Mouse (Mus musculus) liver, embryonic 13.5 days (tissue): ENCODE measurements around the gene Rasgrf1. TPM values are rescaled to one million over a fixed set of nuclear protein-coding genes. Genes with fewer than 3 reads are reported as not detected.

Experiments
- ATAC-seq: fragments of 200-750 bp; cut with Nextera tagmentation; 2 replicates; pipeline ENCODE4 v1.8.0; 2017; ENCODE audit warnings: low read depth, mild to moderate bottlenecking, moderate number of reproducible peaks, moderate library complexity
- DNase-seq: peaks from one replicate; pipeline ENCODE4 v3.0.0; 2022
- H3K27ac ChIP-seq: fragments of 300-500 bp; sonication (generic); 2 replicates; pipeline ENCODE4 v1.5.1; 2015; ENCODE audit warnings: moderate library complexity, mild to moderate bottlenecking, inconsistent platforms
- H3K27me3 ChIP-seq: fragments of 300-500 bp; sonication (generic); 2 replicates; pipeline ENCODE4 v1.6.1; 2015; ENCODE audit warnings: mild to moderate bottlenecking, inconsistent platforms
- H3K36me3 ChIP-seq: fragments of 300-500 bp; sonication (generic); 2 replicates; pipeline ENCODE4 v1.6.1; 2015; ENCODE audit warnings: mild to moderate bottlenecking, inconsistent platforms
- H3K4me1 ChIP-seq: fragments of 300-500 bp; sonication (generic); replicated peaks from 2 replicates; pipeline ENCODE4 v1.6.1; 2015; ENCODE audit warnings: inconsistent platforms
- H3K4me2 ChIP-seq: fragments of 300-500 bp; sonication (generic); 2 replicates; pipeline ENCODE4 v1.6.1; 2015; ENCODE audit warnings: inconsistent platforms, mild to moderate bottlenecking, moderate library complexity
- H3K4me3 ChIP-seq: fragments of 300-500 bp; sonication (generic); replicated peaks from 2 replicates; pipeline ENCODE4 v1.5.1; 2015; ENCODE audit warnings: mild to moderate bottlenecking, inconsistent platforms
- H3K9ac ChIP-seq: fragments of 300-500 bp; sonication (generic); 2 replicates; pipeline ENCODE4 v1.6.1; 2015; ENCODE audit warnings: mild to moderate bottlenecking, inconsistent platforms
- H3K9me3 ChIP-seq: fragments of 300-500 bp; sonication (generic); replicated peaks from 2 replicates; pipeline ENCODE4 v1.6.1; 2016; ENCODE audit warnings: inconsistent platforms
- WGBS: fragments of 180-500 bp; shearing (Covaris S2); methylation state at CpG from one replicate; pipeline ENCODE4 v1.1.7; 2015; ENCODE audit not compliant: insufficient replicate concordance; 5-methylcytosine and 5-hydroxymethylcytosine counted together
- polyA plus RNA-seq: library from polyadenylated mRNA; unstranded; fragments of >200 nt; fragmentation: Nextera tagmentation; extraction: Ambion mirVana; gene quantifications from 2 replicates; pipeline ENCODE4 v1.2.1, GENCODE M21; 2015

Rasgrf1 gene
- polyA plus RNA-seq, 1 experiment from 2014 or later = not detected

GRCm38 (mm10) chr9:89879574-89879973 lies 30.1 kb upstream of the Rasgrf1 start:
- DNase-seq (no peak), ATAC-seq (no peak)
- no peak overlapping the region for H3K9ac ChIP-seq
- H3K27me3 ChIP-seq = peaks cover 58% of the 10 kb centered on the region
- no peaks in the 10 kb centered on the region for H3K36me3 ChIP-seq
- WGBS = 63% methylated on average over 31 of the region's 31 CpGs
- no peak overlapping the region for H3K4me3 ChIP-seq
- no peak overlapping the region for H3K27ac ChIP-seq
- H3K9me3 ChIP-seq = peaks cover 5% of the 10 kb centered on the region; the same call in 1 of the 2 replicates
- H3K4me1 ChIP-seq = no peaks in the 10 kb centered on the region
- no peak overlapping the region for H3K4me2 ChIP-seq

- Histone ChIP-seq H3K4me2 (no peak overlapping the region), H3K4me1 (no peaks in the 10 kb centered on the region), H3K9ac (no peak overlapping the region), H3K4me3 (no peak overlapping the region), H3K9me3 (peaks cover 5% of the 10 kb centered on the region; the same call in 1 of the 2 replicates), H3K27ac (no peak overlapping the region), H3K27me3 (peaks cover 56% of the 10 kb centered on the region), H3K36me3 (no peaks in the 10 kb centered on the region)
- 47% methylated on average over 7 of the region's 7 CpGs for WGBS
- no peak for DNase-seq
- no peak for ATAC-seq
These were observed 28.2 kb upstream of the Rasgrf1 start for GRCm38 (mm10) chr9:89881552-89881951.

DNA sequence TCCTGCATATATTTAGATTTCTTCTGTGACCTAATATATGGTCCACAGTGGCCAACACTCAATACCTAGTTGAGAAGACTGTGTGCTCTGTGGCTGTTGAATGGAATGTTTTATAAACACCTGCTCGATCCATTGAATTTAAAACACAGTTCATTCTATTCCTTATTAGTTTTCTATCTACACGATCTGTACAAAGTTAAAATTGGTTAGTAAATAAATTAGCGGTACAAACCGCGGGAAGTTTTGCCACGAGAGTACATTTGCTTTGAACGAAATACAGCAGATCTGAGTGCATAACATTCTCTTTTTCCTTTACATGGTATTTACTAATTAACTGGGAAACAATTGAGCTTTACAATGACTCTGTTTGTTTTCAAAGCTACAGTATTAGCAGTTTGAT lies 27.1 kb upstream of the Rasgrf1 start:
- DNase-seq (no peak), ATAC-seq (no peak)
- Histone ChIP-seq H3K4me1 (no peaks in the 10 kb centered on the region), H3K4me2 (no peak overlapping the region), H3K36me3 (no peaks in the 10 kb centered on the region), H3K4me3 (no peak overlapping the region), H3K9me3 (peaks cover 5% of the 10 kb centered on the region; the same call in 1 of the 2 replicates), H3K27ac (no peak overlapping the region), H3K27me3 (peaks cover 47% of the 10 kb centered on the region), H3K9ac (no peak overlapping the region)
- WGBS = 42% methylated on average over 7 of the region's 7 CpGs

- Histone ChIP-seq H3K36me3 (no peaks in the 10 kb centered on the region), H3K4me2 (no peak overlapping the region), H3K27ac (no peak overlapping the region), H3K4me3 (no peak overlapping the region), H3K9me3 (no peaks in the 10 kb centered on the region), H3K27me3 (peaks cover 25% of the 10 kb centered on the region), H3K9ac (no peak overlapping the region), H3K4me1 (no peaks in the 10 kb centered on the region)
- no peak for DNase-seq
- 33% methylated on average over 7 of the region's 7 CpGs for whole genome bisulfite sequencing
- ATAC-seq = no peak
These were observed 23.9 kb upstream of the Rasgrf1 start for GRCm38 (mm10) chr9:89885701-89886218.

DNA sequence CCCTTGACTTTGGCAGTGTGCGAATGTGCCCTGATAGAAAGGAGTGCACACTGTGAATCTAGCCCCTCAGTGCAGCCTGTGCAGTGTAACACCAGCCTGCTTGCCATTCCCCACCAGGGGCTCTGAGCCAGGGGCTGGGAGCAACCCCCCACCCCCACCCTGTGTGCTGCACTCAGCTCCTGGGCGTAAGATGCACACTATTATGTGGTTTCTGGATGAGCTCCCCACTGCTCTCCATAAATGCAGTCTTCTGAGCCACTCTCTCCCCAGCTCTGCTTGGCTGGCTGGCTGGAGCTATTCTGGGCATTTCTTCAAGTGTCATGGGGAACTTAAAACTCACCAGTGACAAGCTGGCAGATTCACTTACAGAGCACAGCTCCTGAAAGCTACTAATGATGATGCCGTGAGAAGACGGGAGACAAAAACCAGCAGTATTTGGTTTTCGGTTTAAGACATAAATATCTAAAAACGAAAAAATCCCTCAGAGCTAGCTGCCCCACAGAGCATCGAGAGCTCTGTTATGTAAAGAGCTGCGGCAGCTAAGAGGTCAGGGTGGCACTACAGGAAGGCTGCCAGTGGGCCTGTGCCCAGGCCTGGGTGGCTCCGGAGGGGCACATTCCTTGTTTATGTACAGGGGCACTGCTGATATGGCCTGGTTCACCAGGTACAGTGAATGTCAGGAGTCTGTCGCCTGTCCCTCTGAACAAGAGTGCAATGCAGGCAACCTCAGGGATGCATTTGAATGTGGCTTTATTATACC lies 18.0 kb upstream of the Rasgrf1 start:
- no peaks in the 10 kb centered on the region for H3K27me3 ChIP-seq
- DNase-seq = no peak
- H3K4me3 ChIP-seq = no peak overlapping the region
- no peaks in the 10 kb centered on the region for H3K36me3 ChIP-seq
- no peaks in the 10 kb centered on the region for H3K4me1 ChIP-seq
- 74% methylated on average over 10 of the region's 10 CpGs for WGBS
- ATAC-seq = no peak
- no peak overlapping the region for H3K27ac ChIP-seq
- no peak overlapping the region for H3K9ac ChIP-seq
- H3K4me2 ChIP-seq = no peak overlapping the region
- no peaks in the 10 kb centered on the region for H3K9me3 ChIP-seq

DNA sequence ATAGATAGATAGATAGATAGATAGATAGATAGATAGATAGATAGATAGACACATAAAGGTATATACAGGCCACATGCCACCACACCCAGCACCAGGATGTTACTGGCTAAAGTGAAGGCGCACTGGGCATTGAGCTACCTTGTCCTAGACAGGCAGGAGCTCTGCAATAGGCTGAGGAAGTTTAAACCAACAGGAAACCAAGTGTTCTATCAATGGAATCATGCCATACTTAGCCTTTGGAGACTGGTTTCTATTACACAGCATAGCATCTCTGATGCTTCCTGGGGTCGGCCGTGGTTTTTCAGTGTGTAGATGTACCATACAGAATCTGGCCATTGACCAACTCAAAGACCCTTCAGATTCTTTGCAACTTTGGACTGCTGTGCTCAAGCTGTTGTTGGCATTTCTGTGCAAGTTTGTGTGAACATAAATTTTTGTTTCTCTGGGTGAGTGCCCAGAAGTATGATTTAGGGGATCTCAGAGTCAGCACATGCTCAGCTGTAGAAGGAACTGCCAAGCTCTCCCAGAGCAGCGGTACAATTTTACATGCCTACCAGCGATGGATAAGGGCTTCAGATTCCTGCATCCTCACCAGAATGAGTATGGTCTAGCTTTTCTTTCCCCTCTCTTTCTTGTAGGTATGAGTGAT lies 17.0 kb upstream of the Rasgrf1 start:
- no peak overlapping the region for H3K4me2 ChIP-seq
- no peaks in the 10 kb centered on the region for H3K27me3 ChIP-seq
- H3K9me3 ChIP-seq = no peaks in the 10 kb centered on the region
- no peak for DNase-seq
- no peak overlapping the region for H3K27ac ChIP-seq
- H3K36me3 ChIP-seq = no peaks in the 10 kb centered on the region
- 70% methylated on average over 5 of the region's 5 CpGs for WGBS
- no peak for ATAC-seq
- no peaks in the 10 kb centered on the region for H3K4me1 ChIP-seq
- H3K4me3 ChIP-seq = no peak overlapping the region
- H3K9ac ChIP-seq = no peak overlapping the region

DNA sequence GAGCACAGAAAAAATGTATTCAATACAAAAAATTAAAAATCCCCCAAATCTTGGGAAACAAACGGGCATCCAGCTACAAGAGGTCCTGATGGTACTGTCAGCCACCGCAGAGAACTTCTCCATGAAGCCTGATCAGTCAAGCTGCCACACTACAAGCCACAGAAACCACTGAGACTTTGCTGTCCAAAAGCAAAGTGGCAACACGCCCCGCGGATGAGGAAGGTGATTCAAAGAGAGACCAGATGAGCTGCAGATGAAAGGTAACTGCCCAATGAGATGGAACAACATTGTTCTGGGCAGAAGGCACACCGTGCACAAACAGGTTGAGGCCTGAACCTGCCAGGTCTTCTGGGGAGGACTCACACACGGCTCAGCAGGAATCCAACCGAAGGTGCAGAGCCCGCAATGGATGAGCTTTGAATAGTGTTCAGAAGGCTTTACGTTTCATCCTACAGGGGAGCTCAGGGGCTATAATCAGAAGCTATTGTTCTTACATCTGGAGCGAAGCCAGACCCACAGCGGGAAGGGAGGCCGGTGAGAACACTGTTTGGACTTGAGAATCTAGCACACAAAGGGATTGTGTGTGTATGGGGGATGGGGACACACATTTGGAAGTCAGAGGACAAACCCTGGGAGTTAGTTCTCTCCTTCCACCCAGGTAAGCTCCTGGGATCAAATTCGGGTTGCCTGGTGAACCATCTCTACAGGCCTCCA lies 9.4 kb upstream of the Rasgrf1 start:
- no peak overlapping the region for H3K9ac ChIP-seq
- no peaks in the 10 kb centered on the region for H3K4me1 ChIP-seq
- no peaks in the 10 kb centered on the region for H3K36me3 ChIP-seq
- no peak overlapping the region for H3K4me2 ChIP-seq
- ATAC-seq (no peak), DNase-seq (no peak)
- WGBS = 21% methylated on average over 14 of the region's 14 CpGs
- H3K27ac ChIP-seq = no peak overlapping the region
- no peaks in the 10 kb centered on the region for H3K9me3 ChIP-seq
- H3K4me3 ChIP-seq = no peak overlapping the region
- H3K27me3 ChIP-seq = peaks cover 3% of the 10 kb centered on the region

DNA sequence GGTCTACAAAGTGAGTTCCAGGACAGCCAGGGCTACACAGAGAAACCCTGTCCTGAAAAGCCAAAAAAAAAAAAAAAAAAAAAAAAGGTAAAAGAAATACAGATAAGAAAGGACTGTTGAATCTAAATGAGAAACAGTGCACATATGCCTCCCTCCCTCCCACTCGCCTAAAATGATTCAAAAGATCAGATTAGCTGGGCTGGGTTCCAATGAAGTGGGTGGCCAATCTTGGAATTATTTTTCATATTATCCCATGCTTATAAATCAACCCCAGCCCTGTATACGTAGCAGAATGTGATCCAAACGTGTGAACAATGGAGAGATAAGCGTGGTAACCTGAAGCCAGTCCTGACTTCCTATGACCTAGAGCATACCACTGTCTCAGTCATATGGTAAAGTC lies 8.5 kb upstream of the Rasgrf1 start:
- Histone ChIP-seq H3K27me3 (peaks cover 6% of the 10 kb centered on the region), H3K4me2 (no peak overlapping the region), H3K4me1 (no peaks in the 10 kb centered on the region), H3K9me3 (no peaks in the 10 kb centered on the region), H3K27ac (no peak overlapping the region), H3K36me3 (no peaks in the 10 kb centered on the region), H3K9ac (no peak overlapping the region), H3K4me3 (no peak overlapping the region)
- ATAC-seq (no peak), DNase-seq (no peak)
- WGBS = 40% methylated on average over 4 of the region's 4 CpGs

DNA sequence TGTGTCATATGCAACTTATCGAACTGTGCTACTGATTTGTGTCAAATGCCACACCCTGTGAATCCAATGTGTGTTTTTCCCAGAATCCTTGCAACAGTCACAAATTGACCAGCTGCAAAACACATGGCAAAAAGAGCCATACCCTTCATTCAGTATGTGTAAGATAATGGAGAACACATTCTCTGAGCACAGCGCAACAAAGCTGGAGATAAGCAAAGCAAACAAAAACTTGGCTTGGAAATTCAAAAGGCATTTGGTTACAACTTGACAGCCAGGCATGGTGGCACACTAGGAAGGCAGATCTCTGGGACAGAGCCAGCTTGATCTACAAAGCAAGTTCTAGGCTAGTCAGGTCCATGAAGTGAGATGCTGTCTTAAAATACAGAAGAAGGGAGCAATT lies 6.9 kb upstream of the Rasgrf1 start:
- Histone ChIP-seq H3K27ac (no peak overlapping the region), H3K4me2 (no peak overlapping the region), H3K9ac (no peak overlapping the region), H3K4me3 (no peak overlapping the region), H3K27me3 (peaks cover 22% of the 10 kb centered on the region), H3K36me3 (no peaks in the 10 kb centered on the region), H3K4me1 (no peaks in the 10 kb centered on the region), H3K9me3 (no peaks in the 10 kb centered on the region)
- DNase-seq (no peak), ATAC-seq (no peak)
- 55% methylated on average over 2 of the region's 2 CpGs for WGBS

DNA sequence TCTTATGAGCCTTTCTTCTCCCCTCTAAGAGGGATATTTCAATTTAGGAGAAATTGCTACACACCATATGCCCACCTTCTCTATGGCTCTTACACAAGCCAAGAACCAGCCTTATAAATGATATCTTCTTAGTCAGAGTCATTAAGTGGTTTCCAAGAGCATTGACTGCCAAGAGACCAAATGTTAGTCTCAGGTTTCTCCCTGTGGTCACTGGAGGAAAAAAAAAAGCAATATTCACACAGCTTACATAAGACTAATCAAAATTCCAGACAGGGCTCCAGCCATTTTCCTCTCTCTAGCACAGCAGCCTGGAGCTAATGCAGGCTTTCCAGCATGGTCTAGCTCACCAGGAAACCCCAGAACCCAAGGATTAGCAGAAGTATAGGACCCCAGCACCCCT lies 3.1 kb upstream of the Rasgrf1 start:
- Histone ChIP-seq H3K36me3 (no peaks in the 10 kb centered on the region), H3K4me3 (no peak overlapping the region)
- no peak for DNase-seq

GRCm38 (mm10) chr9:89907941-89908340 lies 1.8 kb upstream of the Rasgrf1 start:
- Histone ChIP-seq H3K4me1 (peaks cover 7% of the 10 kb centered on the region), H3K27me3 (peaks cover 70% of the 10 kb centered on the region), H3K9ac (no peak overlapping the region), H3K27ac (no peak overlapping the region), H3K4me2 (no peak overlapping the region), H3K9me3 (no peaks in the 10 kb centered on the region), H3K4me3 (no peak overlapping the region), H3K36me3 (no peaks in the 10 kb centered on the region)
- no peak for ATAC-seq
- DNase-seq = no peak

More for the DNA sequence above, 3.1 kb upstream of the Rasgrf1 start:
- no peak overlapping the region for H3K4me2 ChIP-seq
- peaks cover 58% of the 10 kb centered on the region for H3K27me3 ChIP-seq
- no peak overlapping the region for H3K9ac ChIP-seq
- H3K27ac ChIP-seq = no peak overlapping the region
- H3K4me1 ChIP-seq = peaks cover 7% of the 10 kb centered on the region
- H3K9me3 ChIP-seq = no peaks in the 10 kb centered on the region
- no peak for ATAC-seq
